Mouse (Mus musculus): ENCODE measurements around the gene Olfr323. TPM values are rescaled to one million over a fixed set of nuclear protein-coding genes. Genes with fewer than 3 reads are reported as not detected.

Gene Olfr323
- polyA plus RNA-seq (2015; fragmentation: Nextera tagmentation; extraction: Ambion mirVana) = not detected in 2 replicates

DNA sequence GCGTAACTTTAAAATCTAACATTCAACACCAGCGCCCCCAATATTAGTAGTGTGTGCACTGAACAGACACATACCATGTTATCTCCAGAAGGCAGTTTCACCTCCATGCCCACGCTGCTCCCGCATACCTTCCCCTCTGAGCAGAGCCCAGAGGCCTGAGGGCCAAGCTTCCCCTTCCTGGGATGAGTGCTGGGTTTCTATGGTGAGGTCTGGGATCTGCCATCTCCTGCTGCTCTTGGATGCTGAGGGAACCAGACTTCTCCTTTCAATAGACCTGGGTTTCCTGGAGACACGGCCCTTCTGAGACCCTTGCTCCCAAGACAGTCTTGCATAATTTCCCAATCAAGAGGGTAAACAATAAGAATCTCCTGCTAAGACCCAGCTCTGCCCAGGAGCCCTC is at the start of gene Olfr323:
Gene Olfr323, minus strand, starts transcription at position 101 of the 400 bp plus-strand sequence.
- no peaks in the 10 kb centered on the region for H3K36me3 ChIP-seq (ENCODE audit: control insufficient read depth, insufficient read depth, low read length)
- no peak within 1 kb of the TSS for H3K27ac ChIP-seq (ENCODE audit: low read length)
- no peaks in the 10 kb centered on the region for H3K27me3 ChIP-seq (ENCODE audit: control insufficient read depth, insufficient read depth, low read depth, low read length)
- H3K4me3 ChIP-seq (ENCODE audit: low read length) = no peak within 1 kb of the TSS
- no peaks in the 10 kb centered on the region for H3K9me3 ChIP-seq (ENCODE audit: control insufficient read depth, low read length)
- 68% methylated on average over 5 of the region's 5 CpGs for WGBS
- ATAC-seq (ENCODE audit: low read depth) = no peak
- no peaks in the 10 kb centered on the region for H3K4me1 ChIP-seq (replicated peaks; ENCODE audit: control insufficient read depth, insufficient read depth, low read length)
- no peak within 1 kb of the TSS for H3K4me2 ChIP-seq (ENCODE audit: low read depth, low read length)
- H3K9ac ChIP-seq (ENCODE audit: low read length) = no peak within 1 kb of the TSS

DNA sequence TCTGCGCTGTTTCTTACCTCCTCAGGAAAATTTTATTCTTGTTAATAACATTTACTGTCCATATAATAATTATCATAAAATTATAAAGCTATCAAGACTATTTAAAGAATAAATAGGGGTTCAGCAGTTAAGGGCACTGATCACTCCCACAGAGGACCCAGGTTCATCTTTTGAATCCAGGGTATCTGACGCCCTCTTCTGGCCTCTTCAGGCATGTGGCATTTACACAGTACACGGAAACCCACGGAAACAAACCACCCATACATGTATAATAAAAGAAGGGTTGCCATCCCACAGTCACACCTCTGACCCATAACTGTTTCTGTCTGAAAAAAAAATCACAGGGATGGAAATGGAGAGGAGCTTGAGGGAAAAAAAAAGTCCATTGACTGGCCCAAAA is 41.5 kb upstream of the Olfr323 start:
- H3K4me1 ChIP-seq (replicated peaks; ENCODE audit: control insufficient read depth, insufficient read depth, low read length) = no peaks in the 10 kb centered on the region
- H3K9ac ChIP-seq (ENCODE audit: low read length) = no peak overlapping the region
- no peaks in the 10 kb centered on the region for H3K36me3 ChIP-seq (ENCODE audit: control insufficient read depth, insufficient read depth, low read length)
- H3K9me3 ChIP-seq (ENCODE audit: control insufficient read depth, low read length) = no peaks in the 10 kb centered on the region
- H3K27me3 ChIP-seq (ENCODE audit: control insufficient read depth, insufficient read depth, low read depth, low read length) = no peaks in the 10 kb centered on the region
- WGBS = 50% methylated on average over 4 of the region's 4 CpGs
- no peak for ATAC-seq (ENCODE audit: low read depth)
- H3K4me2 ChIP-seq (ENCODE audit: low read depth, low read length) = no peak overlapping the region
- no peak overlapping the region for H3K4me3 ChIP-seq (ENCODE audit: low read length)
- H3K27ac ChIP-seq (ENCODE audit: low read length) = no peak overlapping the region

- Histone ChIP-seq H3K9me3 (ENCODE audit: control insufficient read depth, low read length) (no peaks in the 10 kb centered on the region), H3K4me2 (ENCODE audit: low read depth, low read length) (no peak overlapping the region), H3K9ac (ENCODE audit: low read length) (no peak overlapping the region), H3K4me3 (ENCODE audit: low read length) (no peak overlapping the region), H3K27me3 (ENCODE audit: control insufficient read depth, insufficient read depth, low read depth, low read length) (no peaks in the 10 kb centered on the region), H3K4me1 (replicated peaks; ENCODE audit: control insufficient read depth, insufficient read depth, low read length) (no peaks in the 10 kb centered on the region), H3K27ac (ENCODE audit: low read length) (no peak overlapping the region), H3K36me3 (ENCODE audit: control insufficient read depth, insufficient read depth, low read length) (no peaks in the 10 kb centered on the region)
- no peak for ATAC-seq (ENCODE audit: low read depth)
Measured at GRCm38 (mm10) chr11:58669252-58669651, 39.0 kb upstream of the Olfr323 start.

GRCm38 (mm10) chr11:58658596-58658995 is 28.3 kb upstream of the Olfr323 start, which contains the start of gene Olfr322:
Gene Olfr322, plus strand, starts transcription at chr11:58658782.
- no peak for ATAC-seq (ENCODE audit: low read depth)
- Histone ChIP-seq H3K4me2 (ENCODE audit: low read depth, low read length) (no peak within 1 kb of the TSS), H3K27me3 (ENCODE audit: control insufficient read depth, insufficient read depth, low read depth, low read length) (no peaks in the 10 kb centered on the region), H3K9ac (ENCODE audit: low read length) (no peak within 1 kb of the TSS), H3K9me3 (ENCODE audit: control insufficient read depth, low read length) (no peaks in the 10 kb centered on the region), H3K4me1 (replicated peaks; ENCODE audit: control insufficient read depth, insufficient read depth, low read length) (no peaks in the 10 kb centered on the region), H3K4me3 (ENCODE audit: low read length) (no peak within 1 kb of the TSS), H3K27ac (ENCODE audit: low read length) (no peak within 1 kb of the TSS), H3K36me3 (ENCODE audit: control insufficient read depth, insufficient read depth, low read length) (no peaks in the 10 kb centered on the region)
- WGBS = 80% methylated on average over 4 of the region's 4 CpGs

DNA sequence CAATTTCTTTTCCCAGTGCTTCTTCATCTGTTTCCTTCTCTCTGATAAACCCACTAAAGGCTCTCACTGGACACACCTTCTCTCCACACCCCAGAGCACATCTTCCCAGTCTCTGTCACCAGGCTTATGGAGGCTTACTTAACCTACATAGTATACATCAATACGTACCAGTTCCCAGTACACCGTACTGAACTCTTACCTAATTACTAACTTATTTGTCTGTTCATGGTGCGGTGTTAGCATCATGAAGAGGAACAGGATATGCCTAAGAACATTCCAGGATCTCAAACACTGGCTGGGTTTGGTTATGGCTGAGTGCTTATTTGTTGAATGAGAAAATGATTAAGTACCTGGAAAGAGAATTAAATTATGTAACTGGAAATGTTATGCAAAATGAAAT is 24.9 kb upstream of the Olfr323 start:
- no peaks in the 10 kb centered on the region for H3K4me1 ChIP-seq (replicated peaks; ENCODE audit: control insufficient read depth, insufficient read depth, low read length)
- no peaks in the 10 kb centered on the region for H3K36me3 ChIP-seq (ENCODE audit: control insufficient read depth, insufficient read depth, low read length)
- no peaks in the 10 kb centered on the region for H3K27me3 ChIP-seq (ENCODE audit: control insufficient read depth, insufficient read depth, low read depth, low read length)
- no peak for ATAC-seq (ENCODE audit: low read depth)
- H3K4me2 ChIP-seq (ENCODE audit: low read depth, low read length) = no peak overlapping the region
- WGBS = 78% methylated on average over 3 of the region's 3 CpGs
- no peaks in the 10 kb centered on the region for H3K9me3 ChIP-seq (ENCODE audit: control insufficient read depth, low read length)
- H3K27ac ChIP-seq (ENCODE audit: low read length) = no peak overlapping the region
- H3K9ac ChIP-seq (ENCODE audit: low read length) = no peak overlapping the region
- no peak overlapping the region for H3K4me3 ChIP-seq (ENCODE audit: low read length)

DNA sequence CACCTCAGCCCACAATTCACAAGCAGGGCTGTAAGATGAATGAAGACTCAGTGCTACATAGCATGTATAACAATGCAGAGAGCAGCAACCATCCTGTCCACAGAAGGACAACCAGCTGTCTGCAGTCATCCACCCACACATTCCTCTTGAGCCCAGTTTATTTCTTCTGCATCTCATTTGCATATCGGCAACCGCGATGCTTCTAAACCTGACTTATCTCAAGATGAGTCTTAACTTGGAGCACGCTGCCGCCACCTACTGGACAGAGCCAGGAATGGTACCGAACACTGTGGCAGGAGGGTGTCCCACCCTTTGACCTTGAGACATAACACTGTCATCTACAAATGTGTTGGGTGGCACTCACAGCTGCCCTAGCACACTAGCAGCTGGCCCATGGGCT is 13.0 kb upstream of the Olfr323 start:
- ATAC-seq (ENCODE audit: low read depth) = no peak
- no peak overlapping the region for H3K4me2 ChIP-seq (ENCODE audit: low read depth, low read length)

DNA sequence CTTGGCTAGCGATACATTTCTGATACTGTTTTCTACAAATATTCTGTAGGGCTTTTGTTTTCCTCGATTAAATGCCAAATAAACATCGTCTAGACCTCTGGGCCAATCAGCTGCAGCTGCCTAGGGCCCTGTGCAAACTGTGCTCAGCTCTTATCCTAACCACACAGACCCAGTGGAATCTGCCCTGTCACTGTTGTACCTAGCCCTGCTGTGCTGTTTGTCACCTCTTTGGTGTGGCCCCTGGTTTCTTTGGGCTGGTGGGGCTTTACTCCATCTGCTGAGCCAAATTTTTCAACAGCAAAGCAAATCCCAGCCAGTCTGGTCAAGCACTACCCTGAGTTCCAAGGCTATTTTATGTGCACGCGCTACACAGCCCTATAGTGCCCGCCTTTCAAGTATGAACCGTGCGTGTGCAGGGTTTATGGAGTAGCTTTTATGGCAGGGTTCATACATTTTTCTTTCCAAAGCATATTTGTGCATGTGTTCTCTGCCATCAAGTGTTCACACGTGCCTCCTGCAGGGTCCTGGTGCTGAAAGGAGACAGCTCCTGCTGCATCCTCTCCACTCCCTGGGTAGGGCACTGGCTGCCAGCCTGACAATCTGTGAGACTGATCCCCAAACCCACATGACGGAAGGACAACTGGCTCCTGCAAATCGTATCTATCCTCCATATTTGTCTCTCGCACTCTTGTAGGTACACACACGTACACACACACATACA is 11.5 kb upstream of the Olfr323 start:
- H3K4me3 ChIP-seq (ENCODE audit: low read length) = no peak overlapping the region
- H3K4me1 ChIP-seq (replicated peaks; ENCODE audit: control insufficient read depth, insufficient read depth, low read length) = 0 out of 2 replicates have a peak, but pooled peaks cover 3% of the 10 kb centered on the region
- H3K9ac ChIP-seq (ENCODE audit: low read length) = no peak overlapping the region
- no peak overlapping the region for H3K27ac ChIP-seq (ENCODE audit: low read length)
- no peaks in the 10 kb centered on the region for H3K36me3 ChIP-seq (ENCODE audit: control insufficient read depth, insufficient read depth, low read length)
- no peak overlapping the region for H3K4me2 ChIP-seq (ENCODE audit: low read depth, low read length)
- H3K27me3 ChIP-seq (ENCODE audit: control insufficient read depth, insufficient read depth, low read depth, low read length) = peaks cover 14% of the 10 kb centered on the region
- no peak for ATAC-seq (ENCODE audit: low read depth)
- WGBS = 72% methylated on average over 13 of the region's 13 CpGs
- H3K9me3 ChIP-seq (ENCODE audit: control insufficient read depth, low read length) = no peaks in the 10 kb centered on the region

More for the DNA sequence above, 13.0 kb upstream of the Olfr323 start:
- Histone ChIP-seq H3K27me3 (ENCODE audit: control insufficient read depth, insufficient read depth, low read depth, low read length) (peaks cover 14% of the 10 kb centered on the region), H3K9ac (ENCODE audit: low read length) (no peak overlapping the region), H3K9me3 (ENCODE audit: control insufficient read depth, low read length) (no peaks in the 10 kb centered on the region), H3K27ac (ENCODE audit: low read length) (no peak overlapping the region), H3K4me3 (ENCODE audit: low read length) (no peak overlapping the region), H3K36me3 (ENCODE audit: control insufficient read depth, insufficient read depth, low read length) (no peaks in the 10 kb centered on the region), H3K4me1 (replicated peaks; ENCODE audit: control insufficient read depth, insufficient read depth, low read length) (0 out of 2 replicates have a peak, but pooled peaks cover 3% of the 10 kb centered on the region)
- 35% methylated on average over 6 of the region's 6 CpGs for WGBS

- Histone ChIP-seq H3K27ac (ENCODE audit: low read length) (no peak overlapping the region), H3K9me3 (ENCODE audit: control insufficient read depth, low read length) (no peaks in the 10 kb centered on the region), H3K4me2 (ENCODE audit: low read depth, low read length) (no peak overlapping the region), H3K4me1 (replicated peaks; ENCODE audit: control insufficient read depth, insufficient read depth, low read length) (0 out of 2 replicates have a peak, but pooled peaks cover 3% of the 10 kb centered on the region), H3K4me3 (ENCODE audit: low read length) (no peak overlapping the region), H3K9ac (ENCODE audit: low read length) (no peak overlapping the region), H3K27me3 (ENCODE audit: control insufficient read depth, insufficient read depth, low read depth, low read length) (peaks cover 14% of the 10 kb centered on the region), H3K36me3 (ENCODE audit: control insufficient read depth, insufficient read depth, low read length) (no peaks in the 10 kb centered on the region)
- no peak for ATAC-seq (ENCODE audit: low read depth)
- 27% methylated on average over 10 of the region's 14 CpGs for WGBS
Measured at GRCm38 (mm10) chr11:58641057-58641456, 10.8 kb upstream of the Olfr323 start.

DNA sequence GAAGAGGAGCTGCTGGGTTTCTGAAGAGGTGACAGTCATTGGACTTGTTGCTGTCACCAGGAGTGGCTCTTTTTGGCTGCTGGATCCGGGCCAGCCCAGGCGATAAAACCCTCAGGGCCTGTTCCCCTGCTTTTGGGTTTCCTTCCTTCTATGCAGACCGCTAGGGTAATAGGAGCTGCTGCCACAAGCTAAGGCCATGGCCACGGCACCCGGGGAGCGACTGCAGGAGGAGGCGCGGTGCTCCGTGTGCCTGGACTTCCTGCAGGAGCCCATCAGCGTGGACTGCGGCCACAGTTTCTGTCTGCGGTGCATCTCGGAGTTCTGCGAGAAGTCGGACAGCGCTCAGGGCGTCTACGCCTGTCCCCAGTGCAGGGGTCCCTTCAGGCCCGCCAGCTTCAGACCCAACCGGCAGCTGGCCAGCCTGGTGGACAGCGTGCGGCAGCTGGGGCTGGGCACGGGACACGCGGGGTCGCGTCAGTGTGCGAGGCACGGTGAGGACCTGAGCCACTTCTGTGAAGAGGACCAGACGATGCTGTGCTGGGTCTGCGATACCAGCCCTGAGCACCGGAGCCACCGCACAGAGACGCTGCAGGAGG is 10.1 kb upstream of the Olfr323 start, which contains the start of gene Trim58:
Gene Trim58, plus strand, starts transcription at position 194 of the 596 bp plus-strand sequence.
- peaks cover 14% of the 10 kb centered on the region for H3K27me3 ChIP-seq (ENCODE audit: control insufficient read depth, insufficient read depth, low read depth, low read length)

More for the DNA sequence above, 10.1 kb upstream of the Olfr323 start, which contains the start of gene Trim58:
- H3K9me3 ChIP-seq (ENCODE audit: control insufficient read depth, low read length) = no peaks in the 10 kb centered on the region
- WGBS = 2% methylated on average over 34 of the region's 34 CpGs
- no peaks in the 10 kb centered on the region for H3K36me3 ChIP-seq (ENCODE audit: control insufficient read depth, insufficient read depth, low read length)
- no peak within 1 kb of the TSS for H3K27ac ChIP-seq (ENCODE audit: low read length)
- H3K9ac ChIP-seq (ENCODE audit: low read length) = no peak within 1 kb of the TSS
- peak within 1 kb of the TSS; percentile 28 for H3K4me3 ChIP-seq (ENCODE audit: low read length)
- 0 out of 2 replicates have a peak, but pooled peaks cover 3% of the 10 kb centered on the region for H3K4me1 ChIP-seq (replicated peaks; ENCODE audit: control insufficient read depth, insufficient read depth, low read length)
- peak within 1 kb of the TSS; percentile 55 for H3K4me2 ChIP-seq (ENCODE audit: low read depth, low read length)
- ATAC-seq (ENCODE audit: low read depth) = 0 out of 2 replicates have a peak, but pooled peaks have one; percentile 20
